Mouse (Mus musculus): ENCODE data around the gene Gm3336. TPM values are rescaled to one million over a fixed set of nuclear protein-coding genes. Genes with fewer than 3 reads are reported as not detected.

Gm3336 gene
- polyA plus RNA-seq, 1 experiment from 2014 or later = not detected

DNA sequence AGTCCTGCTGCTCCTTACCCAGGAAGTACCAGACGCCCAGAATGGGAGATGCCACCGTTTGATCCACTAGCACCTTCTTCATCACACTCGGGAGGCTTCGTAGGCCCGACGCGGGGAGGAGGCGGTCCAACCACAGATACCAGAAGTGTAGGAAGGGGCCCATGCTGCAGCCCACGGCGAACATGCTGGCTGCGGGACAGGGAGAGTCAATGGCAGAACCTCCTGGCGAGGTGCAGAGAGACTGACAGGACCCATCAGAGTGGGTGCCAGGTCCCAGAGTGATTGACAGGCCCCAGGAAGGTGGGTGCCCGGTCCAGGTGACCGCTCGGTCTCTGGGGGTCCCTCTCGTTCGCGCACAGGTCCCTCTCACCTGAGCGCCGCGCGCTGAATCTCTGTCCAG is 42.0 kb downstream of the Gm3336 start:
- peak; percentile 0; the same call in 1 of the 2 replicates for ATAC-seq (ENCODE audit: insufficient number of reproducible peaks, insufficient read depth, low FRiP score, low TSS enrichment, low read depth)
- no peaks in the 10 kb centered on the region for H3K27me3 ChIP-seq
- H3K4me2 ChIP-seq = peak overlapping the region; percentile 99
- H3K27ac ChIP-seq = peak overlapping the region; percentile 68; the same call in 1 of the 2 replicates
- H3K4me1 ChIP-seq = peaks cover 30% of the 10 kb centered on the region
- under 1% methylated on average over 22 of the region's 22 CpGs for WGBS
- peaks cover 36% of the 10 kb centered on the region for H3K36me3 ChIP-seq
- no peaks in the 10 kb centered on the region for H3K9me3 ChIP-seq
- H3K4me3 ChIP-seq = peak overlapping the region; percentile 68
- peak overlapping the region; percentile 85 for H3K9ac ChIP-seq

DNA sequence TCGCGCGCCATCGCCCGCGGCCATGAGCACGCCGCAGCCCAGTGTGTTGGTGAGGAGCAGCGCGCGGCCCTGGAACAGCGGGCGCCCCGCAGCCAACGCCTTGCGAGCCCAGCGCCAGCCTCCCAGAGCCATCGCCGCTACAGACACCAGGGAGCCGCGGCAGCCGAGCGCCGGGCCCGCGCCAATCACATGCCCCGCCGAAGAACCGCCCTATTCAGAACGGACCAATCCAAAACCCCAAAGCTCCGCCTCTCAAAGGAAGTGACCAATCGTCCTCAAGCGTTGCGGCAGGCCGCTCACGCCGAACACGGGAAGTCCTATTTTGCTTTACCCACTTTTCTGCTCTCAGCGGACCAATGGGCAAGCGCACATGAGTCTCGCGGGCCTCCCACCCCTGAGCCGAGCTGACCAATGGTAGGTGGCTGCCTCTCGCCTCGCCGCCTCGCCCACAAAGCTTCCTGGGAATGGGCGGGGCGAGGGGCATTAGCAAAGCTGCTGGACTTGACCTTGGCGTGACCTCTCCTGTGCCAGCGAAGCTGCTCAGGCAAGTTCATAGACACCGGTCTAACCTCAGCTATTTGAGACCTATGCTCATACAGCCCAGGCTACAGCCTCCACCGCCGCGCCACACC is 42.5 kb downstream of the Gm3336 start, which contains the start of gene Mpv17l2:
Gene Mpv17l2 (minus strand): TSS at position 172 of the 632 bp plus-strand sequence.
- WGBS = under 1% methylated on average over 55 of the region's 55 CpGs
- Histone ChIP-seq H3K4me3 (peak within 1 kb of the TSS; percentile 68), H3K36me3 (peaks cover 35% of the 10 kb centered on the region), H3K4me2 (peak within 1 kb of the TSS; percentile 99), H3K27me3 (no peaks in the 10 kb centered on the region), H3K9me3 (no peaks in the 10 kb centered on the region), H3K4me1 (peaks cover 30% of the 10 kb centered on the region), H3K27ac (peak within 1 kb of the TSS; percentile 68), H3K9ac (peak within 1 kb of the TSS; percentile 85)
- peak; percentile 94 for ATAC-seq (ENCODE audit: insufficient number of reproducible peaks, insufficient read depth, low FRiP score, low TSS enrichment, low read depth)

DNA sequence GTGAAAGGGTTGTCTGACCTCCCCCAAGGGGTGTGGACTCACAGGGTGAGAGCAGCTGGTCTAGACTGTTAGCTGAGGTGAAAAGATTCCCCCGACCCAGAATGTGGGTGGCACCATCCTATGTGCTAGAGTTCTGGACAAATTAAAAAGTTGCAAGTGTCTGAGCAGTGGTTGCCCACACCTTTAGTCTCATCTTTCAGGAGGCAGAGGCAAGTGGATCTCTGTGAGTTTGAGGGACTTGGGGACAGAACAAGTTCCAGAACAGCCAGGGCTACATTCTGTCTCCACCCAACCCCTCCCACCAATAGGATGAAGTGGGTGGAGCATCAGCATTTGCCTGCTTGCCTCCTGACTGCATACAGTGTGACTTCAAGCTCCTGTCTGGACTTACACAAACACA is 43.8 kb downstream of the Gm3336 start:
- no peaks in the 10 kb centered on the region for H3K9me3 ChIP-seq
- H3K27me3 ChIP-seq = no peaks in the 10 kb centered on the region
- H3K4me1 ChIP-seq = peaks cover 39% of the 10 kb centered on the region
- no peak overlapping the region for H3K9ac ChIP-seq
- no peak overlapping the region for H3K27ac ChIP-seq
- no peak overlapping the region for H3K4me2 ChIP-seq
- H3K36me3 ChIP-seq = peaks cover 23% of the 10 kb centered on the region
- 89% methylated on average over 1 of the region's 1 CpGs for WGBS
- ATAC-seq (ENCODE audit: insufficient number of reproducible peaks, insufficient read depth, low FRiP score, low TSS enrichment, low read depth) = no peak
- H3K4me3 ChIP-seq = no peak overlapping the region

DNA sequence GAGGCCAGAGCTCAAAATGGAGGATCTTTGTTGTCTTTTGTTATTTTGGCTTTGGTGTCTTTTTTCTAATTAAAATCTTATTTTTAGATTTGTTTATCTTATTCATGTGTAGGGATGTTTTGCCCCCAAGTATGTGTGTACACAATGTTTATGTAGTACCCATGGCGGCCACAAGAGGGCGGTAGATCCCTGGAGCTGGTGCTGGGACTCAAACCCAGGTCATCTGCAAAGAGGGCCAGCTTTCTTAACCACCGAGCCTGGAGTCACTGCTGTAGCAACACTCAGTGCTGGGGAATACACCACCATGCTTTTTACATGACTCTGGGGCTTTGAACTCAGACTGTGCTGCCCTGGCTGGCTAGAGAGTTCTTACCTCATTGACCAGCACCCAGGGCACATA is 45.0 kb downstream of the Gm3336 start:
- no peak overlapping the region for H3K4me3 ChIP-seq
- H3K4me2 ChIP-seq = no peak overlapping the region
- H3K27ac ChIP-seq = no peak overlapping the region
- no peak for ATAC-seq (ENCODE audit: insufficient number of reproducible peaks, insufficient read depth, low FRiP score, low TSS enrichment, low read depth)
- H3K9ac ChIP-seq = no peak overlapping the region
- WGBS = 5% methylated on average over 3 of the region's 3 CpGs
- no peaks in the 10 kb centered on the region for H3K27me3 ChIP-seq
- H3K4me1 ChIP-seq = peaks cover 40% of the 10 kb centered on the region
- no peaks in the 10 kb centered on the region for H3K9me3 ChIP-seq
- peaks cover 22% of the 10 kb centered on the region for H3K36me3 ChIP-seq

DNA sequence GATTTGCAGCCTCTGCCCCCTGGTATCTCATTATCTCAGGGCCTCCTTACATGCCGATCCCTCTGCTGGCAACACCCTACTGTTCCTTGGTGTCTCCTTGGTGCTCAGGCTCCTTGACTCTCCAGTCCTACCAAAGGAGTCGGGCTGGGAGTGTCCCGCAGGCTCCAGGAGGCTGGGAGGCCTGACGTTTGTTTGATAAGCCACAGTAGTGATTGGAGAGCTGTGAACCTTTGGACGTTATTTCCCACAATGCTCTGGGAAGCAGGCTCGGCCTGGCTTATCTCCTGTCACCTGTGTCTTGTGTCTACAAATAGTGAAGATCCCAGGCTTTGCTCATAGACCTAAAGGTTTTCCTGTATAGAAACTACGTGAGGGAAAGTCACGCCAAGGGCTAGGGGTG is 45.7 kb downstream of the Gm3336 start:
- 84% methylated on average over 8 of the region's 8 CpGs for WGBS
- no peaks in the 10 kb centered on the region for H3K27me3 ChIP-seq
- H3K27ac ChIP-seq = no peak overlapping the region
- H3K4me2 ChIP-seq = no peak overlapping the region
- no peak overlapping the region for H3K4me3 ChIP-seq
- no peak overlapping the region for H3K9ac ChIP-seq
- H3K9me3 ChIP-seq = no peaks in the 10 kb centered on the region
- no peak for ATAC-seq (ENCODE audit: insufficient number of reproducible peaks, insufficient read depth, low FRiP score, low TSS enrichment, low read depth)
- peaks cover 25% of the 10 kb centered on the region for H3K36me3 ChIP-seq
- peaks cover 34% of the 10 kb centered on the region for H3K4me1 ChIP-seq

- no peak for ATAC-seq (ENCODE audit: insufficient number of reproducible peaks, insufficient read depth, low FRiP score, low TSS enrichment, low read depth)
- H3K4me2 ChIP-seq = no peak overlapping the region
- no peaks in the 10 kb centered on the region for H3K27me3 ChIP-seq
- H3K4me3 ChIP-seq = no peak overlapping the region
- no peaks in the 10 kb centered on the region for H3K9me3 ChIP-seq
- 92% methylated on average over 13 of the region's 13 CpGs for WGBS
- peaks cover 30% of the 10 kb centered on the region for H3K36me3 ChIP-seq
- no peak overlapping the region for H3K9ac ChIP-seq
- peaks cover 30% of the 10 kb centered on the region for H3K4me1 ChIP-seq
- H3K27ac ChIP-seq = no peak overlapping the region
Measured at GRCm38 (mm10) chr8:70764676-70765075, 46.3 kb downstream of the Gm3336 start.

GRCm38 (mm10) chr8:70765329-70765728 is 47.0 kb downstream of the Gm3336 start:
- H3K27me3 ChIP-seq = no peaks in the 10 kb centered on the region
- no peak for ATAC-seq (ENCODE audit: insufficient number of reproducible peaks, insufficient read depth, low FRiP score, low TSS enrichment, low read depth)
- no peaks in the 10 kb centered on the region for H3K9me3 ChIP-seq
- peaks cover 25% of the 10 kb centered on the region for H3K4me1 ChIP-seq
- H3K36me3 ChIP-seq = peaks cover 37% of the 10 kb centered on the region
- 74% methylated on average over 9 of the region's 9 CpGs for WGBS
- peak overlapping the region; percentile 48 for H3K4me3 ChIP-seq
- no peak overlapping the region for H3K27ac ChIP-seq
- H3K9ac ChIP-seq = peak overlapping the region; percentile 72; the same call in 1 of the 2 replicates
- H3K4me2 ChIP-seq = peak overlapping the region; percentile 92

- Histone ChIP-seq H3K4me2 (peak overlapping the region; percentile 92), H3K4me1 (peaks cover 25% of the 10 kb centered on the region), H3K27me3 (no peaks in the 10 kb centered on the region), H3K9me3 (no peaks in the 10 kb centered on the region), H3K36me3 (peaks cover 44% of the 10 kb centered on the region), H3K27ac (0 out of 2 replicates have a peak overlapping the region, but pooled peaks have one; percentile 2), H3K4me3 (peak overlapping the region; percentile 48), H3K9ac (peak overlapping the region; percentile 72)
- ATAC-seq (ENCODE audit: insufficient number of reproducible peaks, insufficient read depth, low FRiP score, low TSS enrichment, low read depth) = no peak
- 2% methylated on average over 34 of the region's 34 CpGs for WGBS
Measured at GRCm38 (mm10) chr8:70765838-70766570, 47.7 kb downstream of the Gm3336 start.

GRCm38 (mm10) chr8:70766571-70767440 is 48.5 kb downstream of the Gm3336 start:
- ATAC-seq (ENCODE audit: insufficient number of reproducible peaks, insufficient read depth, low FRiP score, low TSS enrichment, low read depth) = peak; percentile 50; the same call in 1 of the 2 replicates
- Histone ChIP-seq H3K27ac (no peak overlapping the region), H3K4me2 (peak overlapping the region; percentile 92), H3K27me3 (no peaks in the 10 kb centered on the region), H3K4me3 (peak overlapping the region; percentile 48), H3K4me1 (peaks cover 25% of the 10 kb centered on the region), H3K9ac (peak overlapping the region; percentile 72), H3K9me3 (no peaks in the 10 kb centered on the region), H3K36me3 (peaks cover 52% of the 10 kb centered on the region)
- 6% methylated on average over 21 of the region's 21 CpGs for WGBS

DNA sequence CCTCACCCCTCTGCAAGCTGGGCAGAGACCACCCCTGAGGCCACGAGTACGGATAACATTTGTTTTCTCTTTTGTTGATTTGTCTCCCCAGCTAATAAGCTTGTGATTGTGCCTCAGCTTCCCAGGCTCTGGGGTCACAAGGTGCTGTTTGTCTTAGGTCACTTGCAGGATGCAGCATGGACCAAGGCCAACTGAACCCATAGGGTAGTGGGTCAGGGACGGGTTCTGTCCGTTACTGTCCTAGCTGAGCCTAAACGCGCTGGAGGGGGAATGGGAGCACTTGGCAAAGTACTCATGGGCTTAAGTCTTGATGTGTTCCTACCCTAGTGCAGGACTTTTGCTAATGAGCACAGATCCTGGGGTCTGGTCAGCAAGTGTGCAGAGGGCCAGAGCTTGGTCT is 49.2 kb downstream of the Gm3336 start:
- peaks cover 59% of the 10 kb centered on the region for H3K36me3 ChIP-seq

DNA sequence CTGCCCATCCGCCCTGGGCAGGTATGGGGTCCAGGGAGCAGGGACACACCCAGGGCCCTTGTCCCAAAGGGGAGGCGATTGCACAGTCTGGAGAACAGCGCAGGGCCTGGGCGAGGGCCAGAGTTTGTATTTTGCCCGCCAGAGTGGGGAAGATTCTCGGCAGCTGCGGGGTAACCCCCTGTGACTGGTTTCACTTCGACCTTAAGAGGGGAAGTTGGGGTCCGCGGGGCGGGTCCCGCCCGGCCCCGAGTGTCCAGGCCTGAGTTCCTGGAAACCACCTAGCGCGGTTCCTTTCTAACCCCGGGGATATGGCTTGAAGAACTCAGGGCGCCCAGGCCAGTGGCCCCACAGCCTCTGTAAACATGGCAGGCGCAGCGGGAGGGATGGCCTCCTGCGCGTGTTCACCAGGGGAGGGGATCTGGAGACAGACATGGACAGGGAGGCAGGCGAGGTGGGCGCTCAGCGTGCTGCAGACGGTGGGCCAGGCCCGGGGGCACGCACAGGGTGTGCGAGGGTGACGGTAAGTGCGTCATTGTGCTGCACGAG is 50.0 kb downstream of the Gm3336 start:
- H3K4me2 ChIP-seq = no peak overlapping the region
- ATAC-seq (ENCODE audit: insufficient number of reproducible peaks, insufficient read depth, low FRiP score, low TSS enrichment, low read depth) = no peak
- no peak overlapping the region for H3K9ac ChIP-seq
- peaks cover 67% of the 10 kb centered on the region for H3K36me3 ChIP-seq
- no peak overlapping the region for H3K27ac ChIP-seq
- H3K4me1 ChIP-seq = peaks cover 33% of the 10 kb centered on the region
- no peaks in the 10 kb centered on the region for H3K9me3 ChIP-seq
- H3K4me3 ChIP-seq = no peak overlapping the region
- no peaks in the 10 kb centered on the region for H3K27me3 ChIP-seq
- WGBS = 95% methylated on average over 32 of the region's 32 CpGs

More for the DNA sequence above, 49.2 kb downstream of the Gm3336 start:
- H3K27me3 ChIP-seq = no peaks in the 10 kb centered on the region
- peaks cover 25% of the 10 kb centered on the region for H3K4me1 ChIP-seq
- no peak overlapping the region for H3K27ac ChIP-seq
- no peaks in the 10 kb centered on the region for H3K9me3 ChIP-seq
- no peak for ATAC-seq (ENCODE audit: insufficient number of reproducible peaks, insufficient read depth, low FRiP score, low TSS enrichment, low read depth)
- H3K9ac ChIP-seq = 0 out of 2 replicates have a peak overlapping the region, but pooled peaks have one; percentile 12
- no peak overlapping the region for H3K4me3 ChIP-seq
- peak overlapping the region; percentile 92; the same call in 1 of the 2 replicates for H3K4me2 ChIP-seq
- 77% methylated on average over 6 of the region's 6 CpGs for whole genome bisulfite sequencing

All from embryonic facial prominence, embryonic 13.5 days (tissue).